Mouse (Mus musculus): ENCODE data around the gene Sdk2.
A peak's percentile ranks its signal among the peaks of the same experiment; 100 is the strongest.

The Sdk2 gene

GRCm38 (mm10) chr11:113930112-113930511 is 136.7 kb downstream of the Sdk2 start:
- DNase-seq (ENCODE audit: low spot score in 2 of 2): no peak

- no peak for DNase-seq (ENCODE audit: low spot score in 2 of 2)
Observed at GRCm38 (mm10) chr11:113928831-113929230, 138.0 kb downstream of the Sdk2 start.

GRCm38 (mm10) chr11:113928291-113928690 is 138.6 kb downstream of the Sdk2 start:
- no peak for DNase-seq (ENCODE audit: low spot score in 2 of 2)

GRCm38 (mm10) chr11:113927826-113928225 is 139.0 kb downstream of the Sdk2 start:
- no peak for DNase-seq (ENCODE audit: low spot score in 2 of 2)

GRCm38 (mm10) chr11:113927231-113927630 is 139.6 kb downstream of the Sdk2 start:
- DNase-seq (ENCODE audit: low spot score in 2 of 2): no peak

- DNase-seq (ENCODE audit: low spot score in 2 of 2): no peak
Observed at GRCm38 (mm10) chr11:113923137-113923536, 143.7 kb downstream of the Sdk2 start.

- no peak for DNase-seq (ENCODE audit: low spot score in 2 of 2)
Observed at GRCm38 (mm10) chr11:113903131-113903860, 163.6 kb downstream of the Sdk2 start.

GRCm38 (mm10) chr11:113901906-113902305 is 164.9 kb downstream of the Sdk2 start:
- DNase-seq (ENCODE audit: low spot score in 2 of 2): no peak

GRCm38 (mm10) chr11:113898671-113899070 is 168.2 kb downstream of the Sdk2 start:
- no peak for DNase-seq (ENCODE audit: low spot score in 2 of 2)

GRCm38 (mm10) chr11:113896006-113896405 is 170.8 kb downstream of the Sdk2 start:
- DNase-seq (ENCODE audit: low spot score in 2 of 2): no peak

GRCm38 (mm10) chr11:113892924-113893323 is 173.9 kb downstream of the Sdk2 start:
- DNase-seq (ENCODE audit: low spot score in 2 of 2): no peak

GRCm38 (mm10) chr11:113892067-113892466 is 174.8 kb downstream of the Sdk2 start:
- no peak for DNase-seq (ENCODE audit: low spot score in 2 of 2)

- DNase-seq (ENCODE audit: low spot score in 2 of 2): no peak
Observed at GRCm38 (mm10) chr11:113888156-113888750, 178.6 kb downstream of the Sdk2 start.

- DNase-seq (ENCODE audit: low spot score in 2 of 2): no peak
Observed at GRCm38 (mm10) chr11:113886299-113886698, 180.5 kb downstream of the Sdk2 start.

- DNase-seq (ENCODE audit: low spot score in 2 of 2): no peak
Observed at GRCm38 (mm10) chr11:113884962-113885361, 181.9 kb downstream of the Sdk2 start.

GRCm38 (mm10) chr11:113883031-113883430 is 183.8 kb downstream of the Sdk2 start:
- DNase-seq (ENCODE audit: low spot score in 2 of 2): no peak

- no peak for DNase-seq (ENCODE audit: low spot score in 2 of 2)
Observed at GRCm38 (mm10) chr11:113881864-113882263, 185.0 kb downstream of the Sdk2 start.

GRCm38 (mm10) chr11:113867066-113867465 is 199.8 kb downstream of the Sdk2 start:
- DNase-seq (ENCODE audit: low spot score in 2 of 2): no peak

GRCm38 (mm10) chr11:113865627-113866026 is 201.2 kb downstream of the Sdk2 start:
- peak; percentile 42 to 69 for DNase-seq (ENCODE audit: low spot score in 2 of 2)

GRCm38 (mm10) chr11:113863408-113863807 is 203.4 kb downstream of the Sdk2 start:
- peak in 1 of 2 experiments; percentile 4 for DNase-seq (ENCODE audit: low spot score in 2 of 2)

- DNase-seq (ENCODE audit: low spot score in 2 of 2): no peak
Observed at GRCm38 (mm10) chr11:113855661-113856060, 211.2 kb downstream of the Sdk2 start.

- no peak for DNase-seq (ENCODE audit: low spot score in 2 of 2)
Observed at GRCm38 (mm10) chr11:113851750-113852149, 215.1 kb downstream of the Sdk2 start.

GRCm38 (mm10) chr11:113849322-113849721 is 217.5 kb downstream of the Sdk2 start:
- no peak for DNase-seq (ENCODE audit: low spot score in 2 of 2)

All from spleen, postnatal 14 days (tissue).